Mouse (Mus musculus): Measurements from ENCODE around the gene Matk. TPM values are rescaled to one million over a fixed set of nuclear protein-coding genes. Genes with fewer than 3 reads are reported as not detected.
A peak's percentile ranks its signal among the peaks of the same experiment; 100 is the strongest.
"Not testable (repeated sequence)": the region's sequence is repeated elsewhere in the genome, so short reads cannot be mapped to it uniquely, and the experiment has no call there.

Matk gene
- polyA plus RNA-seq (2016; fragmentation: Nextera tagmentation; extraction: Ambion mirVana) = 4.2 and 4.9 TPM in 2 replicates

- H3K9ac ChIP-seq (replicated peaks) = no peak within 1 kb of the TSS
- peaks cover 16% of the 10 kb centered on the region for H3K4me1 ChIP-seq (replicated peaks)
- no peaks in the 10 kb centered on the region for H3K36me3 ChIP-seq
- no peak for ATAC-seq (ENCODE audit: insufficient number of reproducible peaks, insufficient read depth, low FRiP score, low TSS enrichment, low read depth)
- 11% methylated on average over 44 of the region's 44 CpGs for WGBS
- no peaks in the 10 kb centered on the region; the same call in 1 of the 2 replicates for H3K9me3 ChIP-seq
- H3K27ac ChIP-seq = no peak within 1 kb of the TSS
- H3K4me3 ChIP-seq (replicated peaks) = peak within 1 kb of the TSS; percentile 32
- H3K4me2 ChIP-seq = peak within 1 kb of the TSS; percentile 54
- H3K27me3 ChIP-seq = peaks cover 76% of the 10 kb centered on the region
Observed at GRCm38 (mm10) chr10:81252424-81253419, at the start of gene Matk. TSS of gene Matk (plus strand) at chr10:81252935.

GRCm38 (mm10) chr10:81202978-81203720, 49.6 kb upstream of the Matk start:
- no peak for ATAC-seq (ENCODE audit: insufficient number of reproducible peaks, insufficient read depth, low FRiP score, low TSS enrichment, low read depth)
- Histone ChIP-seq H3K9ac (replicated peaks) (no peak overlapping the region), H3K9me3 (no peaks in the 10 kb centered on the region), H3K27ac (no peak overlapping the region), H3K36me3 (no peaks in the 10 kb centered on the region), H3K27me3 (peaks cover 25% of the 10 kb centered on the region), H3K4me2 (no peak overlapping the region), H3K4me3 (replicated peaks) (no peak overlapping the region), H3K4me1 (replicated peaks) (no peaks in the 10 kb centered on the region)
- WGBS = 64% methylated on average over 8 of the region's 8 CpGs

GRCm38 (mm10) chr10:81204137-81204536, 48.6 kb upstream of the Matk start:
- no peaks in the 10 kb centered on the region for H3K9me3 ChIP-seq
- H3K27me3 ChIP-seq = peaks cover 19% of the 10 kb centered on the region
- H3K4me3 ChIP-seq (replicated peaks) = no peak overlapping the region
- no peaks in the 10 kb centered on the region for H3K36me3 ChIP-seq
- no peak overlapping the region for H3K4me2 ChIP-seq
- WGBS = 70% methylated on average over 4 of the region's 4 CpGs
- no peaks in the 10 kb centered on the region for H3K4me1 ChIP-seq (replicated peaks)
- ATAC-seq (ENCODE audit: insufficient number of reproducible peaks, insufficient read depth, low FRiP score, low TSS enrichment, low read depth) = no peak
- no peak overlapping the region for H3K9ac ChIP-seq (replicated peaks)
- no peak overlapping the region for H3K27ac ChIP-seq

GRCm38 (mm10) chr10:81210154-81210553, 42.6 kb upstream of the Matk start:
- Histone ChIP-seq H3K4me1 (replicated peaks) (no peaks in the 10 kb centered on the region), H3K9me3 (peaks cover 5% of the 10 kb centered on the region), H3K27me3 (0 out of 2 replicates have a peak, but pooled peaks cover 2% of the 10 kb centered on the region), H3K4me2 (no peak overlapping the region), H3K27ac (no peak overlapping the region), H3K4me3 (replicated peaks) (no peak overlapping the region), H3K9ac (replicated peaks) (no peak overlapping the region), H3K36me3 (no peaks in the 10 kb centered on the region)
- no peak for ATAC-seq (ENCODE audit: insufficient number of reproducible peaks, insufficient read depth, low FRiP score, low TSS enrichment, low read depth)
- WGBS = 94% methylated on average over 5 of the region's 5 CpGs

- no peaks in the 10 kb centered on the region; the same call in 1 of the 2 replicates for H3K9me3 ChIP-seq
- H3K4me2 ChIP-seq = no peak overlapping the region
- H3K4me3 ChIP-seq (replicated peaks) = no peak overlapping the region
- peaks cover 13% of the 10 kb centered on the region for H3K27me3 ChIP-seq
- no peak overlapping the region for H3K27ac ChIP-seq
- ATAC-seq (ENCODE audit: insufficient number of reproducible peaks, insufficient read depth, low FRiP score, low TSS enrichment, low read depth) = no peak
- no peak overlapping the region for H3K9ac ChIP-seq (replicated peaks)
- no peaks in the 10 kb centered on the region for H3K4me1 ChIP-seq (replicated peaks)
- H3K36me3 ChIP-seq = no peaks in the 10 kb centered on the region
- 83% methylated on average over 6 of the region's 6 CpGs for WGBS
Observed at GRCm38 (mm10) chr10:81216260-81216659, 36.5 kb upstream of the Matk start.

GRCm38 (mm10) chr10:81216810-81217209, 35.9 kb upstream of the Matk start:
- Histone ChIP-seq H3K9me3 (no peaks in the 10 kb centered on the region; the same call in 1 of the 2 replicates), H3K27ac (no peak overlapping the region), H3K4me1 (replicated peaks) (no peaks in the 10 kb centered on the region), H3K27me3 (peaks cover 13% of the 10 kb centered on the region), H3K36me3 (no peaks in the 10 kb centered on the region), H3K4me3 (replicated peaks) (no peak overlapping the region), H3K9ac (replicated peaks) (no peak overlapping the region), H3K4me2 (no peak overlapping the region)
- no peak for ATAC-seq (ENCODE audit: insufficient number of reproducible peaks, insufficient read depth, low FRiP score, low TSS enrichment, low read depth)
- 89% methylated on average over 6 of the region's 6 CpGs for WGBS

GRCm38 (mm10) chr10:81217267-81217666, 35.5 kb upstream of the Matk start:
- 4% methylated on average over 1 of the region's 1 CpGs for WGBS
- H3K9me3 ChIP-seq; H3K9ac ChIP-seq (replicated peaks); H3K4me1 ChIP-seq (replicated peaks); H3K27ac ChIP-seq; ATAC-seq (ENCODE audit: insufficient number of reproducible peaks, insufficient read depth, low FRiP score, low TSS enrichment, low read depth); H3K36me3 ChIP-seq; H3K4me2 ChIP-seq; H3K4me3 ChIP-seq (replicated peaks): not testable (repeated sequence)
- H3K27me3 ChIP-seq = peaks cover 13% of the 10 kb centered on the region

- H3K9me3 ChIP-seq = no peaks in the 10 kb centered on the region
- no peak; the same call in 1 of the 2 replicates for ATAC-seq (ENCODE audit: insufficient number of reproducible peaks, insufficient read depth, low FRiP score, low TSS enrichment, low read depth)
- no peak overlapping the region for H3K4me3 ChIP-seq (replicated peaks)
- H3K27me3 ChIP-seq = peaks cover 13% of the 10 kb centered on the region
- no peaks in the 10 kb centered on the region for H3K4me1 ChIP-seq (replicated peaks)
- no peak overlapping the region for H3K9ac ChIP-seq (replicated peaks)
- WGBS = 36% methylated on average over 7 of the region's 7 CpGs
- H3K4me2 ChIP-seq = no peak overlapping the region
- no peaks in the 10 kb centered on the region for H3K36me3 ChIP-seq
- H3K27ac ChIP-seq = no peak overlapping the region
Observed at GRCm38 (mm10) chr10:81217964-81218363, 34.8 kb upstream of the Matk start.

GRCm38 (mm10) chr10:81221402-81222015, 31.2 kb upstream of the Matk start:
- WGBS = 92% methylated on average over 5 of the region's 5 CpGs
- Histone ChIP-seq H3K27ac (no peak overlapping the region), H3K27me3 (peaks cover 13% of the 10 kb centered on the region), H3K9me3 (no peaks in the 10 kb centered on the region), H3K4me2 (no peak overlapping the region), H3K4me1 (replicated peaks) (no peaks in the 10 kb centered on the region), H3K4me3 (replicated peaks) (no peak overlapping the region), H3K9ac (replicated peaks) (no peak overlapping the region), H3K36me3 (no peaks in the 10 kb centered on the region)
- no peak for ATAC-seq (ENCODE audit: insufficient number of reproducible peaks, insufficient read depth, low FRiP score, low TSS enrichment, low read depth)

GRCm38 (mm10) chr10:81223731-81224130, 29.0 kb upstream of the Matk start:
- H3K4me1 ChIP-seq (replicated peaks) = not testable (repeated sequence)

More at GRCm38 (mm10) chr10:81223731-81224130, 29.0 kb upstream of the Matk start:
- ATAC-seq (ENCODE audit: insufficient number of reproducible peaks, insufficient read depth, low FRiP score, low TSS enrichment, low read depth); H3K9me3 ChIP-seq; H3K27ac ChIP-seq; H3K4me3 ChIP-seq (replicated peaks); H3K9ac ChIP-seq (replicated peaks); H3K36me3 ChIP-seq; H3K4me2 ChIP-seq: not testable (repeated sequence)
- 49% methylated on average over 2 of the region's 2 CpGs for WGBS
- H3K27me3 ChIP-seq = peaks cover 13% of the 10 kb centered on the region
